Mouse (Mus musculus) T-helper 2 cell (primary cell): ENCODE measurements at regions not wholly inside any gene's neighbourhood (a gene's known extent, or its start where the extent isn't known, plus 50 kb on each side); places are given as distances from the start of the nearest gene placed in this dataset.

Source experiments
- in situ Hi-C: fragments of 300-600 bp; cut with MboI, MseI; formaldehyde crosslinking; loops from one replicate; pipeline ENCODE4 v1.15.1; 2025; ENCODE audit warnings: high pct_unique_total_duplicates

DNA sequence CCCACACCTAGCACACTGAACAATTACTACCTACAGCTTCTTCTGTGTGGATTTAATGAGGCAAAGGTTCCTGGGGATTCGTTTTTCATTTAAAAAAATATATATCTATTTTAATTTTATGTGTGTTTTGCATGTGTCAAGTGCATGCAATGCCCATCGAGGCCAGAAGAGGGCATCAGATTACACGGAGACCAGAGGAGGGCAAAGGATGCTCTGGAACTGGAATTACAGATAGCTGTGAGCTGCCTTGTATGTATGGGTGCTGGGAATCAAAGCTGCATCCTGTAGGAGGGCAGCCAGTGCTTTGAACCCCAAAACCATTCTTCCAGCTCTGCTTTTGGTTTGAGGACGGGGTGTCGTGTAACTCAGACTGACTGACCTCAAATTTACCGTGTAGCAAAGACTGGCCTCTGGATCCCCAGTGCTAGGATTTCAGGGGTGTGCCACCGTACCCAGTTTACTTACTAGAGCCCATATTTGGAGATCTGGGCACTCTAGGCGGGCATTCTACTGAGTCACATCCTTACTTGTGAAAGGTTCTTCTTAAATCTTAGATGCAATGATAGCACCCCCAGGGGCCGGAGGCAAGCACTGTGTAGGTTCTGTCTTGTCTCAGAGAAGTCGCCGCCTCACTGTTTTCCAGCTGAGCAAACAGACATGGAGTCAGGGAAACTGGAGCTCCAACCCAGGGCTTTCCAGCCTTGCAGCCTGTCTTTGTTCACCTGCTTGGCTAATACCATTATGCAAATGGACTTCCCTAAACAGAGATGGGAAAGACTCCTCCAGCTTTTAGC is 225.6 kb upstream of the Nfe2l3 start:
- in situ Hi-C loops = loop anchor here (25.0 kb wide), 1 partner anchor 155 kb away; no protein-coding TSS in a partner anchor

DNA sequence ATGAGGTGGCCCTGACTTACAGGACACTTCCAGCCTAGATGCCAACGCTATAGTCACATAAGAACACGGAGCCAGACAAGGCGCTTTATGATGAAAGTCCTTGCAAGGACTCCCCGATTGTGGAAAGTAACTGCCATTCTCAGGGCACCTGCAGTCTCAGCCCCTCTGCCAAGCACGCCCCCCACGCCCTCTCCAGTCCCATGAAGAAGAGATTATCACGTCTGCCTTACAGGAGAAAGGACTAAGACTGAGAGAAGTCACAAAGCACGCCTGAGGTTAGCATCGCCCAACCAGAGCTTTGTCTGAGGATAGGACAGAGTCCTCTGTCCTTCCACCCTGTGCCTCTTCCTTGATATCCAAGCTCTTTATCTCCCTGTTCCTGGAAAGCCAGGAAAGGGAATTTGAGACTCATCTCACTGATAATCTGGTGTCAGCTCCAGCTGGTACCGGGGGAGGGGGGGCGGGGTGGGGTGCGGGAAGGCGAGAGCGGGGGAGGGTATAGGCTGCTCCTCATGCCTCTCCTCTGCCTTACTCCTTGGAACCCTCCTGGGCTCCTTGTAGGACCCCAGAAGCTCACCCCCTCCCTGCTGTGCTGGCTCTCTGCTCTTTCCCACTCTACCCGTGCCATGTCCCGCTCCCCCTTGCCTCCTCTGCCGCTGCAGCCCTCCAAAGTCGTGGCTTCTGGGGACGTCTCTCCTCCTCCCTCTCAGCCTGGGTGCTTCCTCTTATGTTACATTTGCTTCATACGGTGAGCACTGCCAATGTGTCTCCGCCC is 224.7 kb upstream of the Nfe2l3 start:
- in situ Hi-C loops = loop anchor here (25.0 kb wide), 1 partner anchor 155 kb away; no protein-coding TSS in a partner anchor

DNA sequence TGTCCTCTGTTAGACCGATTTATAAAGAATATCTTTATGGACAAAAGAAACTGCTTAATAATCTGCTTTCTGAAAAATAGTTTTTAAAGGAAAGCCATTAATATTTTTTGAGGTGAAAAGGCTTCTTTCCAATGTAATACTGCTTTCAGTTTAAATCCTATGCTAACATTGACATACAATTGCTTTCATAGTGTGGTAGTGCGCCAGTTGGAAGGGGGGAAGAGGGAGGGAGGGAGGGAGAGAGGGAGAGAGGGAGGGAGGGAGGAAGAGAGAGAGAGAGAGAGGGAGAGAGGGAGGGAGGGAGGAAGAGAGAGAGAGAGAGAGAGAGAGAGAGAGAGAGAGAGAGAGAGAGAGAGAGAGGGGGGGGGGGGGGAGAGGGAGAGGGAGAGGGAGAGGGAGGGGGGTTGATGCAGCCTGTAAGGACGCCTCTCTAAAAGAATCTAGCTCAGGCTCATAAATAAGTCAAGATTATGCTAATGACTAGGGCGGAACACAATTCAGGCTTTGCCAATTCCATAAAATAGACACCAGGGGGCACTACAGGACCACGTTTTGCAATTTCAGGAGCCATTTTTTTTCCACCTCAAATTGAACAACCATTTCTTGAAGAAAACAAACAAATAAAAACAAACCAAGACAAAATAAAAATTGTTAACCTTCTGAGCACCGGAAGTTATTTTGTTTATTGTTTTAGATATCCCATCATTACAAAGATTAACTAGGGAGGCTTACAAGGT is 223.6 kb upstream of the Nfe2l3 start:
- in situ Hi-C loops = loop anchor here (25.0 kb wide), 1 partner anchor 153 kb away; no protein-coding TSS in a partner anchor

- in situ Hi-C loops = loop anchor here (5.0 to 25.0 kb wide), 2 partner anchors 151 to 366 kb away; no protein-coding TSS in a partner anchor
Observed at GRCm38 (mm10) chr6:51211418-51211817, 221.1 kb upstream of the Nfe2l3 start.

DNA sequence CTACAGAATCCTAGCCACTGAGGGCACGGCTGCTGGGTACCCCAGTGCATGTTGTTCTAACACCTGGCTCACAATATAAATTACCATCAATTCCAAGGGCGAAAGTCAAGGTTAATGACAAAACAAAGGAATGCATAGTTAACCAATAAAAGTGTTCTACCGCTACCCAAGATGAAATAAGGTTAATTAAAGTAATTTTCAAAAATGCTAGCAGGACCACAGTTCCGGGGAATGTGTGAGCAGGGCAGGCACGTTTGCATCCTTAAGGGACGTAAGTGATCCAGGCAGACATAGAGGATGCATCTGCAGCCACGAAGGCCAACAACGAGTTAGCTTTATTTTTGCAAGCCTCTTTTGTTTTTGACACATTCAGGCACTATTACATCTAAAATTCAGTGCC is 220.3 kb upstream of the Nfe2l3 start:
- in situ Hi-C loops = loop anchor here (5.0 to 25.0 kb wide), 2 partner anchors 150 to 365 kb away; no protein-coding TSS in a partner anchor

DNA sequence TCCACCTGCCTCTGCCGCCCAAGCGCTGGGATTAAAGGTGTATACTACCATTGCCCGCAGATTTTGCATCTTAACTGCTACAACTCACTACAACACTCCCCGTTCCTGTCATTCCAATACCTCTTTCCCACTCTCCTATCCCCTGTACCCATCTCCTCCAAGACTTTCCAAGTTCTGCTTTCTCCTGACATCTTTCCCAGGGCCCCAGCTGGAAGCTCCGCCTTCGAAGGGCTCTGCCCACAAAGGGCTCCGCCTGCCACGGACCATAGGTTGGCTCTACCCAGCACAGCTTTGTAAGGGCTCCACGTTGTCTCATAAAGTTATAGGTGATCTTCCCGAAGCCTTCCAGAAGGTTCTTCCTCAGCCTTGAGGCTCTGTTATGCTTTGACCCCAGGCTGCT is 217.1 kb upstream of the Nfe2l3 start:
- in situ Hi-C loops = loop anchor here (25.0 kb wide), 1 partner anchor 147 kb away; no protein-coding TSS in a partner anchor

GRCm38 (mm10) chr6:51216472-51216871 is 216.0 kb upstream of the Nfe2l3 start:
- in situ Hi-C loops = loop anchor here (25.0 kb wide), 1 partner anchor 146 kb away; no protein-coding TSS in a partner anchor

GRCm38 (mm10) chr6:51219691-51220090 is 212.8 kb upstream of the Nfe2l3 start:
- in situ Hi-C loops = loop anchor here (25.0 kb wide), 1 partner anchor 143 kb away; no protein-coding TSS in a partner anchor

DNA sequence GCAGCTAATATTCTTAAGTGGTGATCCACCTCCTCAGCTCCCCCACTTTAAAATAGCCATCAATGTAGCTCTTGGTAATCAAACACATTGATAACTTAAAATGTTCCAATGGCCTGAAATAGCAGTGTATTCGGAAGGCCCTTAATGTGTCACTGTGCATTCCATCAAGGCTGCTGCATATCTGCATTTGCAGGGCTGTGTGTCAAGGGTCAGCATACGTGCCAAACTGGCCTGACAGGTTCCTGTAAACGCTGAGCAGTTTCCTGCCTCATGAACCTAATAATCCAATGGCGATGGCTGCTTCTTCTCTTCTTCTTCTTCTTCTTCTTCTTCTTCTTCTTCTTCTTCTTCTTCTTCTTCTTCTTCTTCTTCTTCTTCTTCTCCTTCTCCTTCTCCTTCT is 211.7 kb upstream of the Nfe2l3 start:
- in situ Hi-C loops = loop anchor here (25.0 kb wide), 1 partner anchor 142 kb away; no protein-coding TSS in a partner anchor

DNA sequence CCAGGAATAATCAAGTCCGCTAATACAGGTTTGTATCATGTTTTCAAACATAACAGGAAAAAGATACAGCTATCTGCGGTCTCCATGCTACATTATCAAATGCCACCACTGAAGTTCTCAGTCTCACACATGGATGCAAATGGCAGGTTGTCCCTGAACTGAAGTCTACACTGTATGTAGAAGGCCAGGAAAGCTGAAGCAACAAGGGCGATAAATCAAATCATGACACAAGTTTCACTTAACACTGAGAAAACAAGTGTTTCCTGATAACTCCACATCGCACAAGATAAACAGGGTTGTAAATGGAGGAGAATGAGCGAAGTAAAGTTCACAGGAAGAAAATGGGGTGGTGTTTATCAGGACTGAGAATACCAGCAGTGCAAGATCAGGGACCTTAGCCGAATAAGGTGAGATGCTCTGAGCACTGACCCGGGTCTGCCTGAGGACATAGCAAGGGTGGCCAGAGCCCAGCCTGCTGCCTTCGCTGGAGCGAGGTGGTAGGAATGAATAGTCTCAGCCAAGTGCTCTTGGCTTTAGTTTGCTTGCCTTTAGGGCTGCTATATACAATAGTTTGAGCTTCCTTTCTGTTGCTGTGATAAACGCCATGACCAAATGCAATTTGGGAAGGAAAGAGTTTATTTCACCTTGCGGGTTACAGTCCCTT is 196.3 kb upstream of the Nfe2l3 start:
- in situ Hi-C loops = loop anchor here (10.0 kb wide), 1 partner anchor 1521 kb away; no protein-coding TSS in a partner anchor

GRCm38 (mm10) chr6:51240039-51240438 is 192.4 kb upstream of the Nfe2l3 start:
- in situ Hi-C loops = no loop called here

- in situ Hi-C loops = no loop called here
Observed at GRCm38 (mm10) chr6:51250233-51250632, 182.2 kb upstream of the Nfe2l3 start.

DNA sequence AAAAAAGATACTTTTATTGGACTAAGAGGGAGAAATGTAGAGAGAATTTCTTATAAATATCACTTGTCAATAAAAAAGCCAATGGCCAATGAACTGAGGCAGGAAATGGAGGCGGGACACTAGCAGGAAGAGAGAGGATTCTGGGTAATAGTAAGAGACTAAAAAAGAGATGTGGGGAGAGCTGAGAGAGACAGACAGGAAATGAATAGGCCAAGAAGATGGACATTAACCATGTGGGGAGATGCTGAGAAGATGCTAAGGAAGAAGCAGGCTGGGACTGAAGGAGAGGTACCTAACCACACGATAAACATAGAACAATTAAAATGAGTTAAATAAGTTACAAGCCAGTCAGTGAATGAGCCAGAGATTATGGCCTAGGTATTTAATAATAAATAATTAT is 181.0 kb upstream of the Nfe2l3 start:
- in situ Hi-C loops = no loop called here

DNA sequence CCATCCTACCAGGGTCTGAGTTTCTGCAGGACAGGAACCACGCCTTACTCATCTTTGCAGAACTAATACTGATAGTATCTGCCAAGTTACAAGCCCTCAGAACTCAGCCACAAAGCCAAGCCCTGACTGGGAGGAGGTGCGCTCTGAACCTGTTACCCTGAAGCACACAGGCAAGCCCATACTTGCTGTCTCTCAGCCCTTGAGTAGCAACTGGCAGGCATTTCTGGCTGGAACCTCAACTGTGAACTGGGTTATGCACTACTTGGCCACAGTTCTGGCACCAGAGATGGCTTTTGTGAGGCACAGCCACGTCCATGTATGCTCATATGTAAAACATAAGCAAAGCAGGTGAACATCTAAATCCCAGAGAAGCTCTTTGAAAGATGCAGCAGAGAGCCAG is 179.7 kb upstream of the Nfe2l3 start:
- in situ Hi-C loops = no loop called here

- in situ Hi-C loops = no loop called here
Observed at GRCm38 (mm10) chr6:51256631-51257030, 175.8 kb upstream of the Nfe2l3 start.

- in situ Hi-C loops = no loop called here
Observed at GRCm38 (mm10) chr6:51257524-51257923, 174.9 kb upstream of the Nfe2l3 start.

GRCm38 (mm10) chr6:51258304-51258703 is 174.2 kb upstream of the Nfe2l3 start:
- in situ Hi-C loops = no loop called here

- in situ Hi-C loops = no loop called here
Observed at GRCm38 (mm10) chr6:51263595-51263994, 168.9 kb upstream of the Nfe2l3 start.

GRCm38 (mm10) chr6:51265329-51265728 is 167.1 kb upstream of the Nfe2l3 start:
- in situ Hi-C loops = no loop called here

GRCm38 (mm10) chr6:51266721-51267120 is 165.7 kb upstream of the Nfe2l3 start:
- in situ Hi-C loops = no loop called here

GRCm38 (mm10) chr6:51267888-51268287 is 164.6 kb upstream of the Nfe2l3 start:
- in situ Hi-C loops = no loop called here
